Mouse (Mus musculus): ENCODE data around the gene A730061H03Rik. TPM values are rescaled to one million over a fixed set of nuclear protein-coding genes. Genes with fewer than 3 reads are reported as not detected.

A730061H03Rik gene
- total and polyA plus RNA-seq, 2 experiments = 0.42 TPM; not detected in 1

DNA sequence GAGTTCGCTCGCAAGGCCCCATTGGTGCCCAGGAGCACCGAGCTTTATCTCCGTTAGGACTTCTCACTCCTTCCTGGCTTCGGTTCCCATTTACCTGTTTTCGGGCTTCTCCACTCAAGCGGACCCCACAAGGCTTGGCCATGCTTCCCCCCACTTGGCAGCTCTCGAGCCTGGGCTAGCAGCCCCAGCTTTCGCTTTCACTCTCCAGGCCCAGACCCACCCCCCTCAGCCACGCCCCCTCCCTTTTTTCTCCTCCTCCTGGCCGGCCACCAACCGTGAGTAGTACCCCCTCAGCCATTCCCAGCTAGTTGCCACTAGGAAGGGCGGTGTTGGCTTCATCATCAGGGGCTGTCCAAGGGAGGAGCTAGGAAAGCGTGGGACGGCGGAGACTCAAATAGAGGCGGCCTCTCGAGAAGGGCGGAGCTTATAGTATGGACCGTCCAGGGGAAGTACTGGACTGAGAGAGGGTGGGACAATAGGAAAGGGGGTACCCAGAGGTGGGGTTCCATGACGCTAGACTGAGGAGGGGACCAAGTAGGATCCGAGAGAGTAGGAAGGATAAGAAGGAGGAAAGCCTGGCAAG is 30.6 kb upstream of the A730061H03Rik start, which contains the start of gene Psme2:
Gene Psme2, minus strand, starts transcription at position 366 of the 583 bp plus-strand sequence.
- H3K79me2 ChIP-seq (ENCODE audit: control insufficient read depth, insufficient read depth, low read length) = peaks cover 16% of the 10 kb centered on the region; the same call in 1 of the 2 replicates
- peak within 1 kb of the TSS; percentile 86 for H3K4me3 ChIP-seq (ENCODE audit: insufficient read depth, low read depth, low read length)
- peak within 1 kb of the TSS; percentile 89 for H3K9ac ChIP-seq (ENCODE audit: low read depth, low read length)
- under 1% methylated on average over 22 of the region's 22 CpGs for WGBS
- H3K4me1 ChIP-seq (ENCODE audit: control insufficient read depth, insufficient read depth, low read length) = peaks cover 13% of the 10 kb centered on the region
- H3K27ac ChIP-seq (replicated peaks; ENCODE audit: insufficient read depth, low read depth, low read length) = peak within 1 kb of the TSS; percentile 98
- H3K27me3 ChIP-seq (ENCODE audit: control insufficient read depth, insufficient read depth, low read length) = no peaks in the 10 kb centered on the region
- peak; percentile 96 for DNase-seq (ENCODE audit: extremely low read depth, low read depth, low spot score)
- H3K36me3 ChIP-seq (ENCODE audit: control insufficient read depth, insufficient read depth, low read length) = peaks cover 16% of the 10 kb centered on the region
- TF ChIP-seq CTCF (IDR thresholded peaks at IDR 0.05; ENCODE audit: low read depth, low read length) (no peak), POLR2A (IDR thresholded peaks at IDR 0.05; ENCODE audit: extremely low read depth, insufficient read depth, low read length) (0 out of 2 replicates have a peak, but pooled peaks have one; percentile 39)

DNA sequence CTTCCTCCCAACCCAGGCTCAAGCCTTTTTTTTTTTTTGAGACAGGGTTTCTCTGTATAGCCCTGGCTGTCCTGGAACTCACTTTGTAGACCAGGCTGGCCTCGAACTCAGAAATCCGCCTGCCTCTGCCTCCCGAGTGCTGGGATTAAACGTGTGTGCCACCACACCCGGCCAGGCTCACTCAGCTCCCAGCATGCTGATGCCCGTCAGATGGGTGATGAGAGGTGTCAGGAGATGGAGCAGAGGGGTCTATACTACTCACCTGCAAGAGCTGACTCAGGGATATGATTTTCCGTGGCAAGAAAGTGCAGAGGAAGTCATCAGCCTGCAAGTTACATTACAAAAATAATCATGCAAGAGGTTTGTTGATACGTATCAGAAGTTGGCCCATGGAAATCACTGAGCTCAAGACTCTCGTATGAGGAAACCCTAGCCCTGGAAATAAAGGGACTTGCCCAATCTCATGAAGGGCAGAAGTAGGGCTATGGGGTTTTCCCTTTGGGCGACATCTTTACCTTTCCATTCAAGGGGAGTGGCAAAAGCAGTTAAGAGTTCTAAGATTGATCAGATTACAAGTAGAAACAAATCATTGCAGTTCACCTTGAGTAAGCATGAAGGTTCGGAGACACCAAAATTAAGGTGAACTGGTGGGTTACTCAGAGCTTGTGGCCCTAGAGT is 29.7 kb upstream of the A730061H03Rik start:
- peak overlapping the region; percentile 75 for H3K27ac ChIP-seq (replicated peaks; ENCODE audit: insufficient read depth, low read depth, low read length)
- peak overlapping the region; percentile 84 for H3K4me3 ChIP-seq (ENCODE audit: insufficient read depth, low read depth, low read length)
- no peaks in the 10 kb centered on the region for H3K27me3 ChIP-seq (ENCODE audit: control insufficient read depth, insufficient read depth, low read length)
- TF ChIP-seq POLR2A (IDR thresholded peaks at IDR 0.05; ENCODE audit: extremely low read depth, insufficient read depth, low read length) = no peak
- TF ChIP-seq CTCF (IDR thresholded peaks at IDR 0.05; ENCODE audit: low read depth, low read length) = no peak
- no peak for DNase-seq (ENCODE audit: extremely low read depth, low read depth, low spot score)
- H3K36me3 ChIP-seq (ENCODE audit: control insufficient read depth, insufficient read depth, low read length) = peaks cover 11% of the 10 kb centered on the region
- H3K4me1 ChIP-seq (ENCODE audit: control insufficient read depth, insufficient read depth, low read length) = peaks cover 15% of the 10 kb centered on the region
- H3K79me2 ChIP-seq (ENCODE audit: control insufficient read depth, insufficient read depth, low read length) = peaks cover 12% of the 10 kb centered on the region; the same call in 1 of the 2 replicates
- H3K9ac ChIP-seq (ENCODE audit: low read depth, low read length) = peak overlapping the region; percentile 84
- WGBS = 62% methylated on average over 11 of the region's 11 CpGs

DNA sequence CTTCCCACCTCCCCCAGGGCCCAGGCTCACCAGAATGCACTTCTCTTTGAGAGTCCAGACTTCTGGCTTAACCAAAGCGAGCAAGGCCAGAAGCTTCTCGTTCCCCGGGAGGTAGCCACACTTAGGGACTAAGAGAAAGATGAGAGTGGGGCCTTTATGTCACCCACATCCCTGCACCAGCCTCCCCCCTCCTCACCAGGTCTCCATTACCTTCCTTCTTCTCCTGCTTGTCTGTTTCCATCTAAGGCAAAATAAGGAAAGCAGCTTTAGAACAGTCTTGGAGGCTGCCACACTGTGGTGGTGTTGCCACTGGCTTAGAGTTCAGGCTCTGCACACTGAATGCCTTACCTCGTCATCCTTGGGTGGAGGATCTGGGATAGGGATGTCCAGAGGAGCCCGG is 29.1 kb upstream of the A730061H03Rik start:
- H3K27ac ChIP-seq (replicated peaks; ENCODE audit: insufficient read depth, low read depth, low read length) = no peak overlapping the region

DNA sequence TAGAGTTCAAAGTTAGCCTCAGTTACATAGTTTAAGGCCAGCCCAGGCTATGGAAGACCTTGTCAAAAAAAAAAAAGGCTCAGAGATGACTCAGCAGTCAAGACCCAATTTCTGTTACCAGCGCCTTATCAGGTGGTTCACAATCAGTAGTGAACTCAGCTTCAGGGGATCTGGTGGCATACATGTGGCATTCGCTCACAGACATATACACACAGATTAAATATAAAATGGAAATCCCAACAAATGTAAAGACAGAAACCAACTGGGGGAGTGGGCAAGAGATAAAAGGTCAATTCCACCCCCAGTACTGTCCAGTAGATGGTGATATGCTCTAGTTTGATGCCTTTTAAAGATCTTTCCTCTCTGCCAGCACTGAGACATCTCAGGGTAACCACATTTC is 25.9 kb upstream of the A730061H03Rik start:
- 80% methylated on average over 2 of the region's 2 CpGs for WGBS
- Histone ChIP-seq H3K27ac (replicated peaks; ENCODE audit: insufficient read depth, low read depth, low read length) (peak overlapping the region; percentile 52), H3K27me3 (ENCODE audit: control insufficient read depth, insufficient read depth, low read length) (no peaks in the 10 kb centered on the region), H3K4me1 (ENCODE audit: control insufficient read depth, insufficient read depth, low read length) (peaks cover 8% of the 10 kb centered on the region), H3K9ac (ENCODE audit: low read depth, low read length) (no peak overlapping the region), H3K4me3 (ENCODE audit: insufficient read depth, low read depth, low read length) (no peak overlapping the region), H3K79me2 (ENCODE audit: control insufficient read depth, insufficient read depth, low read length) (no peaks in the 10 kb centered on the region; the same call in 1 of the 2 replicates), H3K36me3 (ENCODE audit: control insufficient read depth, insufficient read depth, low read length) (peaks cover 10% of the 10 kb centered on the region)
- no peak for DNase-seq (ENCODE audit: extremely low read depth, low read depth, low spot score)
- TF ChIP-seq CTCF (IDR thresholded peaks at IDR 0.05; ENCODE audit: low read depth, low read length) = no peak
- no peak for TF ChIP-seq POLR2A (IDR thresholded peaks at IDR 0.05; ENCODE audit: extremely low read depth, insufficient read depth, low read length)

More for the DNA sequence above, 29.1 kb upstream of the A730061H03Rik start:
- WGBS = 93% methylated on average over 5 of the region's 5 CpGs
- DNase-seq (ENCODE audit: extremely low read depth, low read depth, low spot score) = no peak
- Histone ChIP-seq H3K4me1 (ENCODE audit: control insufficient read depth, insufficient read depth, low read length) (peaks cover 15% of the 10 kb centered on the region), H3K36me3 (ENCODE audit: control insufficient read depth, insufficient read depth, low read length) (peaks cover 7% of the 10 kb centered on the region), H3K27me3 (ENCODE audit: control insufficient read depth, insufficient read depth, low read length) (no peaks in the 10 kb centered on the region), H3K4me3 (ENCODE audit: insufficient read depth, low read depth, low read length) (no peak overlapping the region), H3K79me2 (ENCODE audit: control insufficient read depth, insufficient read depth, low read length) (peaks cover 10% of the 10 kb centered on the region; the same call in 1 of the 2 replicates), H3K9ac (ENCODE audit: low read depth, low read length) (no peak overlapping the region)
- TF ChIP-seq POLR2A (IDR thresholded peaks at IDR 0.05; ENCODE audit: extremely low read depth, insufficient read depth, low read length) = no peak

DNA sequence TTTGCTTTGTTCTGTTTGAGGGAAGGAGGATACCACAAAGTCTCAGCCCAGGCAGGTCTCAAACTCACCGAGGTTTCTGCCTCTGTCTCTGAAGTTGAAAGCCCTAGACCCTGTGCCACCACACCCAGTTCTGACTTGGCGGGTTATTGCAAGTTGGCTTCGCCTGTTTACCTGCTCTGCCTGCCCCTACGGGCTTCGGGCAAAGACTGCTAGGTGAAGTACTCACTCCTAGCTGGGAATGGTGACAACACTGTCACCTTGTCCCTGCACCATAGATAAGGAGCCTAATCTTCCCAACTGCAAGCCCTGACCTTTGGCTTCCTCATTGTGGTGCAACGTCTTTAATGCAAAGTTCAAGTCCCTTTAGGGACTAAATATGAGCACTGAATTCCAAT is 25.4 kb upstream of the A730061H03Rik start:
- Histone ChIP-seq H3K4me1 (ENCODE audit: control insufficient read depth, insufficient read depth, low read length) (peaks cover 8% of the 10 kb centered on the region), H3K4me3 (ENCODE audit: insufficient read depth, low read depth, low read length) (no peak overlapping the region), H3K9ac (ENCODE audit: low read depth, low read length) (no peak overlapping the region), H3K79me2 (ENCODE audit: control insufficient read depth, insufficient read depth, low read length) (no peaks in the 10 kb centered on the region; the same call in 1 of the 2 replicates), H3K27me3 (ENCODE audit: control insufficient read depth, insufficient read depth, low read length) (no peaks in the 10 kb centered on the region), H3K36me3 (ENCODE audit: control insufficient read depth, insufficient read depth, low read length) (peaks cover 13% of the 10 kb centered on the region), H3K27ac (replicated peaks; ENCODE audit: insufficient read depth, low read depth, low read length) (peak overlapping the region; percentile 52)
- TF ChIP-seq POLR2A (IDR thresholded peaks at IDR 0.05; ENCODE audit: extremely low read depth, insufficient read depth, low read length) = no peak
- TF ChIP-seq CTCF (IDR thresholded peaks at IDR 0.05; ENCODE audit: low read depth, low read length) = no peak
- 15% methylated on average over 6 of the region's 6 CpGs for WGBS
- DNase-seq (ENCODE audit: extremely low read depth, low read depth, low spot score) = peak; percentile 91

All from liver, adult 2 months (tissue).